Mouse (Mus musculus): Measurements from ENCODE around the gene Ngef.
"Not testable (repeated sequence)": the region's sequence is repeated elsewhere in the genome, so short reads cannot be mapped to it uniquely, and the experiment has no call there.

The Ngef gene

DNA sequence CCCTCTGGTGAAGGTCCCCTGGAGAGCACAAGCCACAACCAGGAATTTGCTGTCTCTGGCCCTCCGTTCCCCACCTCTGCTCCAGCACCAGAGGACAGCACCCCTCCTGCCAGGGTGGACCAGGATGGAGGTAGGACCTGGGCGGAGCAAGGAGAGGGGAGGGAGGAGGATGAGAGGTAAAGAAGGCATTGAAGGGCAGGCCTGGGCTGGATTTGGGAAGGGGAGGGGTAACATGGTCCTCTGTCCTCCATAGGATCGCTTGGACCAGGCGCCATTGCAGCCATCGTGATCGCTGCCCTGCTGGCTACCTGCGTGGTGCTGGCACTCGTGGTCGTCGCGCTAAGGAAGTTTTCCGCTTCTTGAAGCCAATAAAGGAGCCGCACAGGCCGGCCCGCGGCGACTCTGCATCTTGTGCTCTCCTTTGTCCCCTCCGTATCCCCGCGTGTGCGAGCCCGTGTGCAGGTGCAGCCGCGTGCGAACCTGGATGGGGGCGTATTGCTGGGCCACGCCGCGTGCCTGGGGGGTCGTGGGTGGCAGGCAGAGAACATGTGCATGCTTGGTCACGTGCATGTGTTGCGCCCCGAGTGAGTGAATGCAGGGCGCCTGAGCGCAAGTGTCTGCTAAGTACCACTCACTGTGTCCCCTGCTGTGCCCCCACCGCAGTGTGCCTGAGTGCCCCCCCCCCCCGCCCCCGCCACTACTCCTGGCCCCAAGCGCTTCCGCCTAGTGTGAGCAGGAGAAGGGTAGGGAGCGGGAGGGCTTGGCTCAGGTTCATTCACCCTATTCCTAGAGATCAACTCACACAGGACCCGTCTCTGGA, 98.4 kb downstream of the Ngef start:
- no peak for DNase-seq (ENCODE audit: low spot score in 2 of 2)

DNA sequence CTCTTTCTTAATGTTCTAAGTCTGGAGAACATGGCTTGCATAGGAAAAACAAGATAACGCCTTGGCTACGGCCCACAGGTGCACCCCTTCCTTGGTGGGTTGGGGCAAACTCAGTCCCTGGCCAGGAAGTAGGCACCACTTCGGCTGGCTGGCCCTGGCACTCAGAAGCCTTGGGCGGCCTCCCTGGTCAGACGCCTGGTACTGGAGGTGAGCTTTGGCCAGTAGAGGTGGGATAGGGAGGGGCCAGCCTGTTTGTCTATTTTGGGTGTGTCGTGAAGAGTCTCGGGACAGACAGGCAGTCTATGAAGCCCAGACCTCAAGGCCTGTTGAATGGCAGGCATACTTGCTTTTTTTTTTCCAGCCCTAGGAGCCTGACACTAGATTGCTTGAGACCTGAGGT, 101.1 kb downstream of the Ngef start:
- no peak for DNase-seq (ENCODE audit: low spot score in 2 of 2)

DNA sequence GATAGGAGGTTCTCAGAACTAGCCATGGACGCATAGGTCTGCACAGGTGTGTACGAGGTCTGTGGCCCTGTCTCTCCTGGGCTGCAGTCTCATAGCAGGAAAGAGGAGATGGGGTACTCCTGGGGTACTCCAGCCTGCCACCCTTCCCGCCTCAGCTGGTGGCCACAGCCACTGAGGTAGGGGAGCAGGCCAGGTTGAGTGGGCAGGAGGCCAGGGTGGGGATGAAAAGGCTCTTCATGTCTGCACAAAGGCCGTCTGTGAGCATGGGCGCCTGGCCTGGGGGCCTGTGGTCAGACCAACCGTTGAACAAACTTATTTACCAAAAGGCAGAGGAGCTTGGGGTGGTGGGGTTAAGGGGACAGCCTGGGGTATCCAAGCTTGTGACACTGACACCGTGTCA, 101.8 kb downstream of the Ngef start:
- no peak for DNase-seq (ENCODE audit: low spot score in 2 of 2)

DNA sequence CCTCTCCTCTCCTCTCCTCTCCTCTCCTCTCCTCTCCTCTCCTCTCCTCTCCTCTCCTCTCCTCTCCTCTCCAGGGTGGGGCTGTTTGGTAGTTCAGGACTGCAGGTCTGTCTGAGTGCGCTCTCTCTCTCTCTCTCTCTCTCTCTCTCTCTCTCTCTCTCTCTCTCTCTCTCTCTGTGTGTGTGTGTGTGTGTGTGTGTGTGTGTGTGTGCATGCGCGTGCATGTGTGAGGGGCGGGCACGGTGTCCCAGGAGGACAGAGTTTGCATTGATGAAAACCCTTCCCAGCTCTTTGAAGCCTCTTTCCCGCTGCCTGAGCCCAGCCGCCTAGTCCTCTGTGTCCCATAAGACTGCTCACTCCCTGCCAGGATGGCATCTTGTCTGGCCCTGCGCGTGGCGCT, 103.7 kb downstream of the Ngef start, which contains the start of gene Snorc:
Gene Snorc, plus strand, starts transcription at position 301 of the 400 bp plus-strand sequence.
- not testable (repeated sequence) for DNase-seq (ENCODE audit: low spot score in 2 of 2)

DNA sequence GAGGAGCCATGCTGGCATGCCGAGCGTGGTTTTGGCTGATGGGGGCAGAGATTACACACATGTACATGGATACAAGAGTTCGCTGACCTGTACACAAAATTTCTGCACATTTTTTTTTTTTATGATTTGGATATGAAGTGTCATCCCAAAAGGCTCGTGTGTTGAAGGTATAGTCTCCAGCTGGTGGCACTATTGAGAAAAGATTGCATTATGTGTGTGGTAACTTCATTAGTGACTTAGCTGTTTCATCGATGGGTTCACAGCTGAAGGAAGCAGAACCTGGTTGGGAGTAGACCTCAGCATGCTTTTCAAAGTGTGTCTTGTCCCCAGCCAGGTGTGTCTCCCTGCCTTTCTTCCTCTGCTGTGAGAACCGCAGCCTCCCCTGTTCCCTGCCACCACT, 105.3 kb downstream of the Ngef start:
- no peak for DNase-seq (ENCODE audit: low spot score in 2 of 2)

DNA sequence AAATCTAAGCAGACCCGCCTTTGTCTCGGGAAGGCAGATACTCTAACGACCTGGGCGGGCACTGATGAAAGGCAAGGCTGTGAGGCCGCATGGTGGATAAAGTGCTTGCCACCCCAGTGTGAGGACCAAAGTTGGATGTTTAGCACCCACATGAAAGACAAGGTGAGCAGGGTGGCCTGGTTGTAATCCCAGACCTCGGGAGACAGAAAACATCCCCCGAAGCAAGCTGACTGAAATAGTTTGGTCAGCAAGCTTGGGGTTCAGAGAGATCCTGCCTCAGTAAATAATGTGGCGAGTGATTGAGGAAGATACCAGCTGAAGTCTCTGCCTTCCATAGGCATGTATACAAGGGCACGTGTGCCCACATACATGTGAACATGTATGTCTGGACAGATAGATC, 106.2 kb downstream of the Ngef start:
- DNase-seq (ENCODE audit: low spot score in 2 of 2) = no peak

DNA sequence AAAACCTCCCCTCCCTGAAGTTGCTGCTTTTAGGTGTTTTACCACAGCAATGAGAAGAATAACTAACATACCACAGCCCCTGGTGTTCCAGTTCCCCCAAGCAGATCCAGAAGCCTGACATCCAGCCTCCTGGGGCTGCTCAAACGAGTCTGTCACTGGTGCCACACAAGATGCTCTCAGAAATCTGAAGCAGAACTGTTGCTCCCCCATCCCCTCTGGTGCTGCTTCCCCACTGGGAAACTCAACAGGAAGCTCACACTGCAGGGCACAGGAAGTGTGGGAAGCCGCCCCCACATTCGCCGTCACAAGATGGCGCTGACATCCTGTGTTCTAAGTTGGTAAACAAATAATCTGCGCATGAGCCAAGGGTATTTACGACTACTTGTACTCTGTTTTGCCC, 113.8 kb downstream of the Ngef start:
- DNase-seq (ENCODE audit: low spot score in 2 of 2) = not testable (repeated sequence)

DNA sequence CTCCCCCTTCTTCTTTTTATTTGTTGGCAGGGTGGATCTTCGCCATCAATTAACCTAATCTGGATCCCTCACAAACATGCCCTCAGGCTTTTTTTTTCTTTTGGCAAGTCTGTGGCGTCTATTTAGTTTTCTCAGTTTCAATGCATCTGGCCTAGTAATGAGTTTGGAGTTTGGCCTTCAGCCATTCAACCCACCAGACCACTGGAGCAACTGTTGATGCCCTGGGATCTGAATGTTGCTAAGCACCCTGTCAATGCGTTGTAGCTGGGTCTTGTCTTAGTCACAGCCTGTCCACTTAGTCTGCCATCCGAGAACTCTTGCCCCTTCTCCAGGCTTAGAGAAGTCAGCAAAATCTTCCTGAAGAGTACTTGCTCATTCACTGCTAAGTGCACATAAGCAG, 115.6 kb downstream of the Ngef start:
- DNase-seq (ENCODE audit: low spot score in 2 of 2) = no peak

DNA sequence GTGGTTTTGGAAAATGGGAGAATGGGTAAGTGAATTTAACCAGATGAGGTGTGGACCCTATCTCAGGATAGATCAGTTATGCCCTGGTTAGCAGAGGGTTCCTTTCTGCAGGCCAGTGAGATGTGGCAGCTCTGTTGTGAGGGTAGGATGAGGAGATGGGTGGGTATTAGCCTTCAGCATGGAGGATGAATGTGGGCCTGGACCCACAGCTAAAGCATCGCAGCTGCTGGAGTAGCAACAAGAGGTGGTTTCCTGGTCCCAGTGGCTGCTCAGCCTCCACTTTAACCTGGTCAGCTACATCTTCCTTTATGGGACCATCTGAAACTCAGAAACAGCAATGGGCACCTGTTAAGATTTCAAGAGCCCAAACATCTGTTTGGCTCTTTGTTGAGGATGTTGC, 117.2 kb downstream of the Ngef start:
- no peak for DNase-seq (ENCODE audit: low spot score in 2 of 2)

DNA sequence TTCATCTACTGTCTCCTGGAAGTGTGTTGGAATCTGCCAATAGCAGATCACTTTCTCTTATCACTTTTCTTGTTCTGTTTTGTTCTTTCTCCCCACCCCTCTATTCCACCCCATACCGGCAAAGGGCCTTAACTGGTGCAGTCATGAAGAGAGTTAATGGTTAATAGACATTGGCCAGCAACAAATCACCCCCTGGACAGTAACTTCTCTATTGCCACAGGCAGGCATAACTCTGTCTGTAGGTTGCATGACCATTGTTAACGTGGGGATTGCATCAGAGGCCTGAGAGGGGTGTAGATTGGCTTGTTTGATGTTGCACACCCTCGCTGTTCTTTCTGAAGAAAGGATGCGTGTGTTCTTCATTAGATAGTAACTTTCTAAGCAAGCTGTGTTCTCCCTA, 124.2 kb downstream of the Ngef start:
- no peak for DNase-seq (ENCODE audit: low spot score in 2 of 2)

DNA sequence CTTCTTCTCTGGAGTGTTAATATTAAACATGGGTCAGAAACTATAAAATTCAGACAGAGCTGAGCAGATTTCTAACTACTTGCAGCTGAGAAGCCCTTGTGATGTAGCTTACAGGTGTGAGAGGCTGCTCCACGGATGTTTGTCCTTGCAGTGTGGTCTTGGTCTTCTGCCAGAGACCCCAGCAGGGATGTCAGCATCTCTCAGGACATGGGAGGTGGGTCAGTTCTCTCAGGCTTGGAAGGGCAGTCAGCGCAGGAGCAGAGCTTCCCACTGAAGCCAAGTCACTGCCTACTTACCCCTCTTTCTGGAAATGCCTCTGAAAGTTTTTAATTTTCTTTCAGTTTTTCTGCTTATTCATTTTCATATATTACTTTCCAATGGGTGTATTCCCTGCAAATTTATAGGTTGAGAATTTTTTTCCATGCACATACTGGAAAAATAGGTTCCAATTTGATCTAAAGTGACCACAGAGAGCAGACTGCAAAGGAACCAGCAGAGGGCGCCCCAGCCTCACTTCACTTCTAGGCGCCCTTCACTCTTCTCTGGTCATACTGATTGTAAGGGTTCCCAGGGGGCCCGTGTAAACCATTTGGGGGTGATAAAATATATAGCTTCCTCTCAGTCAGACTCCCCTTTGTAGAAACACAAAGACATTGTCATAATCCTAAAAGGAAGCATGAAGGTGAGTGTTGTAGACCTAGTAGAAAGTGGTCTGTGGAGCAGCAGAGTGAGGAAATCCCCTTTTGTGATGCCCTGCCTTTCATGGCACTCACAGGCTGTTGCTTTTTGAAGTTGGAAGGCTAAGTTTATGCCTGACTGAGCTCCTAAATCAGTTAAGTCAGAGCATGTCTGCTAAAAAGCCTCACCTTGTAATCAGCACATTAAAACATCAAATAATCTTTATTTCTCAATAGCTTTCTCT, 126.2 kb downstream of the Ngef start:
- DNase-seq (ENCODE audit: low spot score in 2 of 2) = peak; percentile 38 to 55

DNA sequence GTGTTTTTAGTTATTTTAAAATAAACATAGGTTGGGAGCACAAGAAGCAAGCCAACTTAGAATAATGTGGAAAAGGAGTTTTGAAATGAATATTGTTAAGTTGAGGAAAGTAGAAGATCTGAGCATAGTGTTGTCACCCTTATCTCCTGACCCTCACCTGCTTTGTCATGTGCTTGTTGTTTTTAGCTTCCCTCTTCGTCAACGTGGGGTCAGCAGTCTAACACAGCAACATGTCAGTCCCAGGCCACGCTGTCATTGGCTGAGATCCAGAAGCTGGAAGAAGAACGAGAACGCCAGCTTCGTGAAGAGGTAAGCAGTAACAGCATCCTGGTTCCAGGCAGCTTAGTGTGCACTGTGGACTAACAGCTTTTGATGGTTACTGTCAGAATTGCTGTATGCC, 137.1 kb downstream of the Ngef start:
- DNase-seq (ENCODE audit: low spot score in 2 of 2) = no peak

DNA sequence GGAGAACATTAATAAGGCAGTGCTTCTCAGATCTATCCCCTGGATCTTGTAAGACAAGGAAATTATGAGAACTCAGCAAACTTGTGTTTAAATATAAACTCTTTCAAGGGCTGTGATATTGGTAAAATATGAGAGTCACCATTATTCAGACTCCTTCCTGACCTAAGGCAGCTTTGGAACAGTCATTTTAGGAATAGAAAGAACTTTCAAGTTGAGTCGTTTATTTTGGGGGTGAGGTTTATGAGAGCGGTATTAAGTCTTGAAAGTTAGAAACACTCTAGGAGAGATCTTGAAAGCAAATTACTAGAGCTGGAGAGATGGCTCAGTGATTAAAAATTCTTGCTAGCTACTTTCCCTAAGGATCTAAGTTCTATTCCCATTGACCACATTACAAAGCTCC, 138.5 kb downstream of the Ngef start:
- DNase-seq (ENCODE audit: low spot score in 2 of 2) = no peak

Measured in spleen, postnatal 36 days (tissue).